Mouse (Mus musculus) embryonic facial prominence, embryonic 13.5 days (tissue): ENCODE measurements around the gene Rpgrip1. TPM values are rescaled to one million over a fixed set of nuclear protein-coding genes. Genes with fewer than 3 reads are reported as not detected.

Experiments used
- ATAC-seq: fragments of 200-750 bp; cut with Nextera tagmentation; 2 replicates; pipeline ENCODE4 v1.8.0; 2017; ENCODE audit warnings: low read depth; ENCODE audit not compliant: insufficient number of reproducible peaks, insufficient read depth, low FRiP score, low TSS enrichment
- H3K27ac ChIP-seq: fragments of 300-500 bp; sonication (generic); 2 replicates; pipeline ENCODE4 v1.5.1; 2015; ENCODE audit warnings: moderate library complexity, mild to moderate bottlenecking, inconsistent platforms
- H3K27me3 ChIP-seq: fragments of 300-500 bp; sonication (generic); 2 replicates; pipeline ENCODE4 v1.6.1; 2015; ENCODE audit warnings: mild to moderate bottlenecking, inconsistent platforms
- H3K36me3 ChIP-seq: fragments of 300-500 bp; sonication (generic); 2 replicates; pipeline ENCODE4 v1.6.1; 2015; ENCODE audit warnings: mild to moderate bottlenecking, inconsistent platforms
- H3K4me1 ChIP-seq: fragments of 300-500 bp; sonication (generic); 2 replicates; pipeline ENCODE4 v1.6.1; 2015; ENCODE audit warnings: inconsistent platforms
- H3K4me2 ChIP-seq: fragments of 300-500 bp; sonication (generic); 2 replicates; pipeline ENCODE4 v1.6.1; 2015; ENCODE audit warnings: moderate library complexity, mild to moderate bottlenecking, inconsistent platforms
- H3K4me3 ChIP-seq: fragments of 300-500 bp; sonication (generic); 2 replicates; pipeline ENCODE4 v1.5.1; 2015; ENCODE audit warnings: mild to moderate bottlenecking, inconsistent platforms
- H3K9ac ChIP-seq: fragments of 300-500 bp; sonication (generic); 2 replicates; pipeline ENCODE4 v1.6.1; 2015; ENCODE audit warnings: mild to moderate bottlenecking, inconsistent platforms
- H3K9me3 ChIP-seq: fragments of 300-500 bp; sonication (generic); 2 replicates; pipeline ENCODE4 v1.6.1; 2016; ENCODE audit warnings: inconsistent platforms
- WGBS: fragments of 180-500 bp; shearing (Covaris S2); methylation state at CpG from one replicate; pipeline ENCODE4 v1.1.7; 2015; ENCODE audit warnings: mixed read lengths; 5-methylcytosine and 5-hydroxymethylcytosine counted together
- polyA plus RNA-seq: library from polyadenylated mRNA; unstranded; fragments of >200 nt; fragmentation: Nextera tagmentation; extraction: Ambion mirVana; gene quantifications from 2 replicates; pipeline ENCODE4 v1.2.1, GENCODE M21; 2015

Gene Rpgrip1
- polyA plus RNA-seq, 1 experiment from 2014 or later, result 81.6 TPM

- no peak for ATAC-seq
- no peak overlapping the region for H3K4me2 ChIP-seq
- peaks cover 21% of the 10 kb centered on the region for H3K4me1 ChIP-seq
- no peak overlapping the region for H3K4me3 ChIP-seq
- H3K9me3 ChIP-seq, result no peaks in the 10 kb centered on the region
- WGBS, result 93% methylated on average over 4 of the region's 4 CpGs
- H3K36me3 ChIP-seq, result peaks cover 54% of the 10 kb centered on the region
- no peaks in the 10 kb centered on the region for H3K27me3 ChIP-seq
- no peak overlapping the region for H3K27ac ChIP-seq
- no peak overlapping the region for H3K9ac ChIP-seq
Observed at GRCm38 (mm10) chr14:52199412-52199811, 88.9 kb downstream of the Rpgrip1 start.

Other genes with a start within 250 kb of the Rpgrip1 start
- gene Mettl17, start 225.9 kb upstream of the Rpgrip1 start, polyA plus RNA-seq, result 51.3 and 54.2 TPM in 2 replicates
- 3.5 and 3.7 TPM in 2 replicates for gene Slc39a2, start 217.8 kb upstream of the Rpgrip1 start, polyA plus RNA-seq
- gene Ndrg2, start 196.5 kb upstream of the Rpgrip1 start, polyA plus RNA-seq, result 55.2 and 72.4 TPM in 2 replicates
- gene Tppp2, start 192.3 kb upstream of the Rpgrip1 start, polyA plus RNA-seq, result not detected in 2 replicates
- not detected in 2 replicates for gene Rnase13, start 187.9 kb upstream of the Rpgrip1 start, polyA plus RNA-seq
- gene Arhgef40, start 126.0 kb upstream of the Rpgrip1 start, polyA plus RNA-seq, result 165 and 167 TPM in 2 replicates
- gene Tmem253, start 95.0 kb upstream of the Rpgrip1 start, polyA plus RNA-seq, result 0.44 and 1.1 TPM in 2 replicates
- gene Zfp219, start 90.0 kb upstream of the Rpgrip1 start, polyA plus RNA-seq, result 31.1 and 36.0 TPM in 2 replicates
- gene Olfr221, start 68.2 kb upstream of the Rpgrip1 start, polyA plus RNA-seq, result not detected in 2 replicates
- 755 and 841 TPM in 2 replicates for gene Hnrnpc, start 6.7 kb upstream of the Rpgrip1 start, polyA plus RNA-seq
- gene Supt16, start 86.7 kb downstream of the Rpgrip1 start, polyA plus RNA-seq, result 74.6 TPM in 2 replicates
- gene Chd8, start 147.1 kb downstream of the Rpgrip1 start, polyA plus RNA-seq, result 47.4 and 49.9 TPM in 2 replicates
- gene Tox4, start 168.4 kb downstream of the Rpgrip1 start, polyA plus RNA-seq, result 41.9 TPM in 2 replicates
- 24.0 and 27.9 TPM in 2 replicates for gene Rab2b, start 168.8 kb downstream of the Rpgrip1 start, polyA plus RNA-seq
- 51.4 and 52.9 TPM in 2 replicates for gene Mettl3, start 194.4 kb downstream of the Rpgrip1 start, polyA plus RNA-seq
- gene Sall2, start 218.1 kb downstream of the Rpgrip1 start, polyA plus RNA-seq, result 26.2 and 27.7 TPM in 2 replicates
- gene Olfr1513, start 245.7 kb downstream of the Rpgrip1 start, polyA plus RNA-seq, result 0.19 TPM in 1 of 2 replicates, not detected in the other